Mouse (Mus musculus) embryo, embryonic 10.5 days (tissue): ENCODE data around the gene Coro7.
"Not testable (repeated sequence)": the region's sequence is repeated elsewhere in the genome, so short reads cannot be mapped to it uniquely, and the experiment has no call there.

Experiments used
- DNase-seq: peaks from one replicate; pipeline ENCODE4 v3.0.0-alpha.2; 2015; ENCODE audit warnings: low spot score

The Coro7 gene

DNA sequence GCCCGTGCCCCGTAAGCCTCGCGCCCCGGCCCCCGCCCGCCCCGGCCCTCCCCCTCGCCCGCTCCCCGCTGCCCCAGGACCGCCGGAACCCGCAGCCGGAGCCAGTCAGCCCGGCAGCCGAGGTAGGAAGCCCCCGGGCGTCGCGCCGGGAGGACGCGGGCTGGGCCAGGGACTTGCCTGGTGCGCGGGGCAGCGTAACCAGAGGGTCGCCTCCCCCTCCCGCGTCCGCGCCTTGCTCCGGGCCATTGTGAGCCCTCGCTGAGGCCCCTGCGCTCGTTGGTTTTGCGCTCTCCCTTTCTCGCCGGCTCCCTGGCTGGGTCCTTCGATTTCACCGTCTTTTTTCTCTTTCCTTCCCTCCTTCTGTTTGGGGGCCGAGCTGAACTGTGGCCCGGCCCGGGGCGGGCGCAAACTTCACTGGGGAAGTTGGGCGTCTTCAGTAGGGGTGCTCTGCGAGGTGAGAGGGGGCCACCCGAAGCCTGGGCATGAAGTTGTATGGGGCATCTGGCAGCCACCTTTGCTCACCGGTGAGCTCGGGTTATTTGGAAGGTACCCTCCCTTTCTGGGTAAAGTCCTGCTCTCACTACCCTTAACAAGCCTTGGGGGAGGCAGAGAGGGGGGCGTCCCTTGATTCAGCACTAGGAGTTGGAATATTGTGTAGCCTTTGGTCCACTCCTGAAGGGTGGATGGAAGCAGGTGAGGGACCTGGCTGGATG, 84.6 kb downstream of the Coro7 start:
- peak; percentile 54 for DNase-seq

- DNase-seq = peak; percentile 92
Observed at GRCm38 (mm10) chr16:4593971-4594813, 85.4 kb downstream of the Coro7 start, which contains the start of gene Glis2. TSS of gene Glis2 (plus strand) at chr16:4594713.

- DNase-seq = peak; percentile 84
Observed at GRCm38 (mm10) chr16:4592909-4593875, 86.4 kb downstream of the Coro7 start.

DNA sequence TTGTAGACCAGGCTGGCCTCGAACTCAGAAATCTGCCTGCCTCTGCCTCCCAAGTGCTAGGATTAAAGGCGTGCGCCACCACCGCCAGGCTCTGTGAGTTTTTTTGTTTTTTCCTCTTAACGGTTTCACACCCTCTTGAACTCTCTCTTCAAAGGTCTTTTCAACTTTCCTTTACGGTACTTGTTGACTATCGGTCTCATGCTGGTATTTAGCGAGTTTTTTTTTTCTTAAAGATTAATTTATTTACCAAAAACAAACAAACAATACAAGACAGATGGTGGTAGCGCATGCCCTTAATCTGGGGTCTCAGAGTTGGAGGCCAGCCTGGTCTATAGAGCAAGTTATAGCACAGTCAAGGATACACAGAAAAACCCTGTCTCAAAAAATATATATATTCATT, 89.3 kb downstream of the Coro7 start:
- peak; percentile 45 for DNase-seq

GRCm38 (mm10) chr16:4587516-4588210, 91.9 kb downstream of the Coro7 start:
- no peak for DNase-seq

- peak; percentile 99 for DNase-seq
Observed at GRCm38 (mm10) chr16:4586531-4587123, 93.0 kb downstream of the Coro7 start.

- DNase-seq = no peak
Observed at GRCm38 (mm10) chr16:4585642-4586530, 93.7 kb downstream of the Coro7 start.

DNA sequence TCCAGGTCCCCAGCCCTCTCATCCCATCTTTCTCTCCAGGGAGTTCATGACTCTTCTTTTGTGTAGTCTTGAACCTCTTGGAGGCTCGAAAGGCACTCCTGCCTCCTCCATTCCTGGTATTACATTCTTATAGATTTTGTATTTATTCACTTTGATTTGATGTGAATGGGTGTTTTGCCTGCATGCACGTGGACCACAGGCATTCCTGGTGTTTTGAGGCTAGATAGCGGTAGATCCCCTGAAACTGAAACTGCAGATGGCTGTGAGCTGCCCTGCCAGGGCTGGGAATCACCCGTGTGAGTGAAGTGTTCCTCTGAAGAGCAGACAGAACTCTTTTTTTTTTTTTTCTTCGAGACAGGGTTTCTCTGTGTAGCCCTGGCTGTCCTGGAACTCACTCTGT, 95.1 kb downstream of the Coro7 start:
- no peak for DNase-seq

DNA sequence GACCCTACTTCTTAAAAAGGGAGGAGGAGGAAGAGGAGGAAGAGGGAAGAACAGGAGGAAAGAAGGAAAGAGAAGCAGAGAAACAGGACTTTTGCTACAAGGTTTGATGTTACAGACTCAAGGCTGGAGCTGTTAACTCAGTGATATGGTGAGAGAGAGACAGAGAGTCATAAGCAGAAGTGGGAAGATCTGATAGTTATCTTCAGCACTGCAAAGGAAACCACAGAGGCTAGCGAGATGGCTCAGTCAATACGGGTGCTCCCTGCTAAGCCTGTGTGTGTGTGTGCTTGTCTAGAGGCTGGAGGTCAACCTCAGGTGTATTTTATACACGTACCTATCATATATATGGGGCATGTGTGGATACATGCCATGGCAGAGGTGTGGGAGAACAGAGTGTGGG, 95.8 kb downstream of the Coro7 start:
- DNase-seq = no peak

DNA sequence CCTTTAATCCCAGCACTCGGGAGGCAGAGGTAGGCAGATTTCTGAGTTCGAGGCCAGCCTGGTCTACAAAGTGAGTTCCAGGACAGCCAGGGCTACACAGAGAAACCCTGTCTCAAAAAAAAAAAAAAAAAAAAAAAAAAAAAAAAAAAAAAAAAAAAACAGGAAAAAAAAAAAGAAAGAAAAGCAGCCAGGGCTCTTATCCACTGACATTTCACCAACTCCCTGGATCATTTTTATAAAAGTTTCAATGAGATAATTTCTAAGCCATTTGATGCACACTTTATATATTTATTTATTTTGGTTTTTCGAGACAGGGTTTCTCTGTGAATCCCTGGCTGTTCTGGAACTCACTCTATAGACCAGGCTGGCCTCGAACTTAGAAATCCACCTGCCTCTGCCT, 98.4 kb downstream of the Coro7 start:
- not testable (repeated sequence) for DNase-seq

GRCm38 (mm10) chr16:4578630-4579029, 100.9 kb downstream of the Coro7 start:
- no peak for DNase-seq

- DNase-seq = no peak
Observed at GRCm38 (mm10) chr16:4576873-4577272, 102.7 kb downstream of the Coro7 start.
